Mouse (Mus musculus) heart, postnatal 0 days (tissue): ENCODE measurements around the gene Cbl. TPM values are rescaled to one million over a fixed set of nuclear protein-coding genes. Genes with fewer than 3 reads are reported as not detected.

Experiments
- ATAC-seq: fragments of 200-750 bp; cut with Nextera tagmentation; 2 replicates; pipeline ENCODE4 v1.8.0; 2017; ENCODE audit warnings: low read depth, moderate number of reproducible peaks, moderate library complexity; ENCODE audit not compliant: insufficient read depth
- DNase-seq: peaks from one replicate; pipeline ENCODE4 v3.0.0-alpha.2; 2016; ENCODE audit warnings: low spot score
- H3K27ac ChIP-seq: fragments of 300-500 bp; sonication (generic); 2 replicates; pipeline ENCODE4 v1.5.1; 2014; ENCODE audit warnings: low read depth, mild to moderate bottlenecking
- H3K27me3 ChIP-seq: fragments of 300-500 bp; sonication (generic); 2 replicates; pipeline ENCODE4 v1.6.1; 2014; ENCODE audit warnings: low read length, mixed read lengths; ENCODE audit not compliant: control insufficient read depth, insufficient read depth
- H3K36me3 ChIP-seq: fragments of 300-500 bp; sonication (generic); replicated peaks from 2 replicates; pipeline ENCODE4 v1.6.1; 2014; ENCODE audit warnings: low read length, mixed read lengths; ENCODE audit not compliant: control insufficient read depth, insufficient read depth
- H3K4me1 ChIP-seq: fragments of 300-500 bp; sonication (generic); 2 replicates; pipeline ENCODE4 v1.6.1; 2014; ENCODE audit warnings: antibody characterized with exemption; ENCODE audit not compliant: control insufficient read depth, insufficient read depth
- H3K4me2 ChIP-seq: fragments of 300-500 bp; sonication (generic); 2 replicates; pipeline ENCODE4 v1.6.1; 2014; ENCODE audit warnings: low read depth, mild to moderate bottlenecking, low read length, moderate library complexity
- H3K4me3 ChIP-seq: fragments of 300-500 bp; sonication (generic); 2 replicates; pipeline ENCODE4 v1.5.1; 2014; ENCODE audit warnings: low read depth, low read length
- H3K9ac ChIP-seq: fragments of 300-500 bp; sonication (generic); replicated peaks from 2 replicates; pipeline ENCODE4 v1.6.1; 2014; ENCODE audit warnings: low read depth, low read length, mixed read lengths
- H3K9me3 ChIP-seq: fragments of 300-500 bp; sonication (generic); replicated peaks from 2 replicates; pipeline ENCODE4 v1.6.1; 2016; ENCODE audit warnings: low read length; ENCODE audit not compliant: control insufficient read depth
- CTCF ChIP-seq: IDR thresholded peaks from 2 replicates; pipeline ENCODE4 v1.5.1; 2016; ENCODE audit warnings: antibody characterized with exemption, control low read depth, low read depth
- EP300 ChIP-seq: IDR thresholded peaks from 2 replicates; pipeline ENCODE4 v1.6.1; 2016; ENCODE audit warnings: antibody characterized with exemption, low read depth
- WGBS: fragments of 180-500 bp; shearing (Covaris S2); extraction: QIAGEN DNeasy Blood & Tissue Kit; methylation state at CpG from one replicate; pipeline ENCODE4 v1.1.7; 2014; 5-methylcytosine and 5-hydroxymethylcytosine counted together
- polyA plus RNA-seq: library from polyadenylated mRNA; unstranded; fragments of >200 nt; fragmentation: Nextera tagmentation; extraction: Ambion mirVana; gene quantifications from 2 replicates; pipeline ENCODE4 v1.2.1, GENCODE M21; 2015
- total RNA-seq: library from RNA; depleted of rRNA; stranded (reverse); fragments of >200 nt; gene quantifications from 2 replicates; pipeline ENCODE4 v1.2.3, GENCODE M21; 2014; ENCODE audit warnings: low replicate concordance

Cbl gene
- total and polyA plus RNA-seq, 2 experiments from 2014 or later: 5.2 to 17.6 TPM

- Histone ChIP-seq H3K4me2 (no peak overlapping the region), H3K27me3 (no peaks in the 10 kb centered on the region), H3K4me1 (peaks cover 24% of the 10 kb centered on the region), H3K9ac (no peak overlapping the region), H3K27ac (no peak overlapping the region), H3K4me3 (no peak overlapping the region), H3K36me3 (peaks cover 48% of the 10 kb centered on the region), H3K9me3 (no peaks in the 10 kb centered on the region)
- WGBS: 43% methylated on average over 5 of the region's 5 CpGs
- TF ChIP-seq CTCF (no peak), EP300 (no peak)
- no peak for ATAC-seq
- no peak for DNase-seq
These were observed 64.9 kb downstream of the Cbl start for GRCm38 (mm10) chr9:44168931-44169330.

GRCm38 (mm10) chr9:44159886-44160285 is 74.0 kb downstream of the Cbl start:
- ATAC-seq: no peak
- peaks cover 78% of the 10 kb centered on the region for H3K36me3 ChIP-seq
- H3K9ac ChIP-seq: no peak overlapping the region
- WGBS: 45% methylated on average over 3 of the region's 3 CpGs
- 0 out of 2 replicates have a peak, but pooled peaks cover 4% of the 10 kb centered on the region for H3K9me3 ChIP-seq
- DNase-seq: no peak
- no peaks in the 10 kb centered on the region for H3K4me1 ChIP-seq
- H3K4me3 ChIP-seq: no peak overlapping the region
- 0 out of 2 replicates have a peak overlapping the region, but pooled peaks have one; percentile 9 for H3K27ac ChIP-seq
- H3K4me2 ChIP-seq: no peak overlapping the region
- no peaks in the 10 kb centered on the region for H3K27me3 ChIP-seq
- no peak for TF ChIP-seq CTCF
- TF ChIP-seq EP300: no peak

- Histone ChIP-seq H3K36me3 (peaks cover 48% of the 10 kb centered on the region), H3K4me1 (peaks cover 9% of the 10 kb centered on the region), H3K9me3 (no peaks in the 10 kb centered on the region), H3K4me2 (no peak overlapping the region), H3K27ac (0 out of 2 replicates have a peak overlapping the region, but pooled peaks have one; percentile 20), H3K9ac (no peak overlapping the region), H3K4me3 (no peak overlapping the region), H3K27me3 (no peaks in the 10 kb centered on the region)
- TF ChIP-seq CTCF (peak; percentile 66), EP300 (no peak)
- WGBS: 19% methylated on average over 3 of the region's 3 CpGs
- DNase-seq (peak; percentile 28), ATAC-seq (peak; percentile 51)
These were observed 86.6 kb downstream of the Cbl start for GRCm38 (mm10) chr9:44147290-44147689.

- Histone ChIP-seq H3K4me1 (peaks cover 9% of the 10 kb centered on the region), H3K4me2 (no peak overlapping the region), H3K9ac (no peak overlapping the region), H3K9me3 (no peaks in the 10 kb centered on the region), H3K4me3 (no peak overlapping the region), H3K36me3 (peaks cover 56% of the 10 kb centered on the region), H3K27ac (no peak overlapping the region; the same call in 1 of the 2 replicates), H3K27me3 (no peaks in the 10 kb centered on the region)
- no peak for DNase-seq
- no peak for ATAC-seq
- TF ChIP-seq EP300 (no peak), CTCF (no peak)
These were observed 89.2 kb downstream of the Cbl start for GRCm38 (mm10) chr9:44144718-44145060.

GRCm38 (mm10) chr9:44144023-44144717 is 89.7 kb downstream of the Cbl start:
- no peak overlapping the region for H3K4me3 ChIP-seq
- WGBS: 24% methylated on average over 7 of the region's 8 CpGs
- H3K9ac ChIP-seq: no peak overlapping the region
- H3K27me3 ChIP-seq: no peaks in the 10 kb centered on the region
- peaks cover 56% of the 10 kb centered on the region for H3K36me3 ChIP-seq
- ATAC-seq: peak; percentile 68; the same call in 1 of the 2 replicates
- no peak overlapping the region for H3K4me2 ChIP-seq
- peak overlapping the region; percentile 64 for H3K27ac ChIP-seq
- H3K9me3 ChIP-seq: no peaks in the 10 kb centered on the region
- peaks cover 9% of the 10 kb centered on the region for H3K4me1 ChIP-seq
- DNase-seq: peak; percentile 28
- no peak for TF ChIP-seq EP300
- TF ChIP-seq CTCF: peak; percentile 47

GRCm38 (mm10) chr9:44143421-44143820 is 90.4 kb downstream of the Cbl start:
- Histone ChIP-seq H3K4me1 (peaks cover 9% of the 10 kb centered on the region), H3K27me3 (no peaks in the 10 kb centered on the region), H3K4me2 (no peak overlapping the region), H3K27ac (peak overlapping the region; percentile 64; the same call in 1 of the 2 replicates), H3K36me3 (peaks cover 63% of the 10 kb centered on the region), H3K9me3 (no peaks in the 10 kb centered on the region), H3K9ac (no peak overlapping the region), H3K4me3 (no peak overlapping the region)
- ATAC-seq (no peak), DNase-seq (no peak)
- 55% methylated on average over 5 of the region's 5 CpGs for WGBS
- TF ChIP-seq EP300 (no peak), CTCF (no peak)
